Mouse (Mus musculus) forebrain, embryonic 11.5 days (tissue): ENCODE data around the gene Sergef. TPM values are rescaled to one million over a fixed set of nuclear protein-coding genes. Genes with fewer than 3 reads are reported as not detected.

ENCODE experiments used
- ATAC-seq: fragments of 200-750 bp; cut with Nextera tagmentation; replicated peaks from 2 replicates; pipeline ENCODE4 v1.8.0; 2017; ENCODE audit warnings: moderate TSS enrichment; ENCODE audit not compliant: low FRiP score
- DNase-seq: peaks from one replicate; pipeline ENCODE4 v3.0.0-alpha.2; 2017; ENCODE audit warnings: low spot score
- H3K27ac ChIP-seq: fragments of 300-500 bp; sonication (generic); 2 replicates; pipeline ENCODE4 v1.5.1; 2014; ENCODE audit warnings: low read depth, low read length
- H3K27me3 ChIP-seq: fragments of 300-500 bp; sonication (generic); 2 replicates; pipeline ENCODE4 v1.6.1; 2014; ENCODE audit warnings: mild to moderate bottlenecking, low read length, mixed read lengths; ENCODE audit not compliant: control insufficient read depth, insufficient read depth
- H3K36me3 ChIP-seq: fragments of 300-500 bp; sonication (generic); 2 replicates; pipeline ENCODE4 v1.6.1; 2014; ENCODE audit warnings: mild to moderate bottlenecking, low read length, moderate library complexity, mixed read lengths; ENCODE audit not compliant: control insufficient read depth, insufficient read depth
- H3K4me1 ChIP-seq: fragments of 300-500 bp; sonication (generic); replicated peaks from 2 replicates; pipeline ENCODE4 v1.6.1; 2014; ENCODE audit warnings: low read length, mixed read lengths; ENCODE audit not compliant: control insufficient read depth, insufficient read depth
- H3K4me2 ChIP-seq: fragments of 300-500 bp; sonication (generic); 2 replicates; pipeline ENCODE4 v1.6.1; 2014; ENCODE audit warnings: low read depth, mild to moderate bottlenecking, low read length, moderate library complexity, mixed read lengths; ENCODE audit not compliant: severe bottlenecking
- H3K4me3 ChIP-seq: fragments of 300-500 bp; sonication (generic); 2 replicates; pipeline ENCODE4 v1.5.1; 2014; ENCODE audit warnings: low read depth, low read length
- H3K9ac ChIP-seq: fragments of 300-500 bp; sonication (generic); 2 replicates; pipeline ENCODE4 v1.6.1; 2014; ENCODE audit warnings: low read length
- H3K9me3 ChIP-seq: fragments of 300-500 bp; sonication (generic); 2 replicates; pipeline ENCODE4 v1.6.1; 2016; ENCODE audit warnings: low read length, mixed read lengths; ENCODE audit not compliant: control insufficient read depth
- WGBS: fragments of 180-500 bp; shearing (Covaris S2); extraction: QIAGEN DNeasy Blood & Tissue Kit; methylation state at CpG from one replicate; pipeline ENCODE4 v1.1.7; 2014; 5-methylcytosine and 5-hydroxymethylcytosine counted together
- polyA plus RNA-seq: library from polyadenylated mRNA; unstranded; fragments of >200 nt; fragmentation: Nextera tagmentation; extraction: Ambion mirVana; gene quantifications from 2 replicates; pipeline ENCODE4 v1.2.1, GENCODE M21; 2014

Sergef gene
- polyA plus RNA-seq, 1 experiment from 2014 or later = 18.7 TPM

DNA sequence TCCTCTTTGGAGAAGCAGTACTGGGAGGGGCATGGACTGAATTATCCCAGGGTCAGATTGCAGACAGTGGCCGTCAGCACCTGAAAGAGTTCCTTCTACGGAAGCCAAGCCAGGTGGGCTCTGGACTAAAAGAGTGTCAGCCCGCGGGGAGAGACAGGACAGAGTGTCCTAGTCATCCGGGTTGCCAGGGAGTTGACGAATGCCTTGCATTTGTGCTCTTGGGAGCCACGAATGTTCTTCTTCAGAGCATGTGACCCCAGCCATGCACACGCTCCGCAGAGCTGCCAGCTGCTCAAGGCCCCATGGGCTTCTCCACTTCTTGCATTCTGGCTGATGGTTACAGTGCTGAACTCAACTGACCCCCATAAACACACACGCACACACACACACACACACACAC, 156.6 kb downstream of the Sergef start:
- H3K4me3 ChIP-seq = no peak overlapping the region

GRCm38 (mm10) chr7:46482099-46482531, 157.5 kb downstream of the Sergef start:
- WGBS = 68% methylated on average over 2 of the region's 2 CpGs
- H3K9ac ChIP-seq = no peak overlapping the region
- H3K4me1 ChIP-seq = no peaks in the 10 kb centered on the region
- no peak for DNase-seq
- H3K27me3 ChIP-seq = no peaks in the 10 kb centered on the region
- ATAC-seq = no peak
- no peak overlapping the region for H3K4me2 ChIP-seq
- no peak overlapping the region for H3K27ac ChIP-seq
- H3K36me3 ChIP-seq = no peaks in the 10 kb centered on the region
- no peak overlapping the region for H3K4me3 ChIP-seq
- H3K9me3 ChIP-seq = no peaks in the 10 kb centered on the region

More for the DNA sequence above, 156.6 kb downstream of the Sergef start:
- Histone ChIP-seq H3K4me2 (no peak overlapping the region), H3K27ac (no peak overlapping the region), H3K9ac (no peak overlapping the region), H3K27me3 (no peaks in the 10 kb centered on the region), H3K4me1 (no peaks in the 10 kb centered on the region), H3K36me3 (no peaks in the 10 kb centered on the region), H3K9me3 (no peaks in the 10 kb centered on the region)
- ATAC-seq (no peak), DNase-seq (no peak)
- 88% methylated on average over 10 of the region's 10 CpGs for WGBS

- Histone ChIP-seq H3K4me1 (no peaks in the 10 kb centered on the region), H3K9ac (no peak overlapping the region), H3K4me2 (no peak overlapping the region), H3K9me3 (no peaks in the 10 kb centered on the region), H3K27me3 (no peaks in the 10 kb centered on the region), H3K27ac (no peak overlapping the region), H3K36me3 (no peaks in the 10 kb centered on the region), H3K4me3 (no peak overlapping the region)
- ATAC-seq (no peak), DNase-seq (no peak)
- WGBS = 72% methylated on average over 6 of the region's 6 CpGs
Observed at GRCm38 (mm10) chr7:46479793-46480192, 159.8 kb downstream of the Sergef start.

DNA sequence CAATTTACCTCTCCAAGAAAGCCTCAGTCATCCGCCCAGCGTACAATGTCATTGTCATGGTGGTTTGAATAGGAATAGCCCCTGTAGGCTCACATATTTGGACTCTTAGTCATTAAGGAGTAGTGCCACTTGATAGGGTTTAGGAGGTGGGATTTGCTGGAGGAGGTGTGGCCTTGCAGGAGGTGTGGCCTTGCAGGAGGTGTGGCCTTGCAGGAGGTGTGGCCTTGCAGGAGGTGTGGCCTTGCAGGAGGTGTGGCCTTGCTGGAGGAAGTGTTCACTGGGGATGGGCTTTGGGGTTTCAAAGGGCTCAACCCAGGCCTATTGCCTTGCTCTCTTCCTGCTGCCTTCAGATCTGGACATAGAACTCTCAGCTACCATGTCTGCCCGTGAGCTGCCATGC, 162.2 kb downstream of the Sergef start:
- DNase-seq = no peak

DNA sequence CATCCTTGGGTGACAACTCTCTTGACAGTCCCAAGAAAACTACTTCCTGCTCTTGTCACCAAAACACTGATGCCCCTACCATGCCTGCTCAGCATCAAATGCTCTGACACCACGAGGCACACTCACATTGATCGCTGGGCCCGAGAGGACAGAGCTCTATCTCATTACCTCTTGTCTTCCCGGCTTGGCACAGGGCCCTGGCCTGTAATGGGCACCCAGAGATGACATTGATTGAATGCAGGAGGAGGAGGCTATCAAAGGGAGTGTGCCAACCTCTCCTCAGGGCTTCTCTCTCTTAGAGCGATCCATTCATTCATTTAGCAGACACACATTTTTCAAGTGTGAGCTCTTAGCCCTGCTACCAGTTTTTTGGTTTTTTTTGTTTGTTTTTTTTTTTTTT, 164.1 kb downstream of the Sergef start:
- ATAC-seq (no peak), DNase-seq (no peak)
- WGBS = 95% methylated on average over 5 of the region's 5 CpGs
- H3K27me3 ChIP-seq = no peaks in the 10 kb centered on the region
- H3K4me2 ChIP-seq = no peak overlapping the region
- H3K27ac ChIP-seq = no peak overlapping the region
- peaks cover 2% of the 10 kb centered on the region; the same call in 1 of the 2 replicates for H3K4me1 ChIP-seq
- H3K36me3 ChIP-seq = no peaks in the 10 kb centered on the region
- H3K9ac ChIP-seq = no peak overlapping the region
- H3K4me3 ChIP-seq = no peak overlapping the region
- no peaks in the 10 kb centered on the region for H3K9me3 ChIP-seq

More for the DNA sequence above, 162.2 kb downstream of the Sergef start:
- no peak for ATAC-seq
- H3K9ac ChIP-seq = no peak overlapping the region
- H3K27me3 ChIP-seq = no peaks in the 10 kb centered on the region
- H3K4me3 ChIP-seq = no peak overlapping the region
- H3K27ac ChIP-seq = no peak overlapping the region
- 85% methylated on average over 3 of the region's 3 CpGs for WGBS
- H3K4me1 ChIP-seq = peaks cover 2% of the 10 kb centered on the region; the same call in 1 of the 2 replicates
- no peaks in the 10 kb centered on the region for H3K36me3 ChIP-seq
- no peak overlapping the region for H3K4me2 ChIP-seq
- no peaks in the 10 kb centered on the region for H3K9me3 ChIP-seq

DNA sequence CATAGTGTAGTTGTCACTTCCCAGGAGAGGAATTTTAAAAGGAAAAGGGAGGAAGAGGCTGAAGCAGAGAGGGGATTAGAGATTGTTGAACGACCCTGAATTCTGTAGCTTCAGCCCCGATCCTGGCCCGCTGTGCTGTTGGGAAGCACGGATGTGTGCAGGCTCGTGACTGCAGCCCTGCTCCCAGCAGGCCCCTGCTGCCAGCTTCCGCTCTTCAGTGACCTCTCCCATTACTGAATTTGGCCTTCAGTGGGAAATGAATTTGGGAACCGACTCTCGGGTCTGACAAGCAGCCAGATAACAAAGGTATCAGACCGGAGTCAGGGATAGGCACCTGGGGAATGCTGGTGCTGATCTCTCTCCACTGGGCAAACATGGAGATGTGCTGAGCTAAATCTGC, 166.5 kb downstream of the Sergef start:
- no peak for DNase-seq
- Histone ChIP-seq H3K4me2 (no peak overlapping the region), H3K9me3 (no peaks in the 10 kb centered on the region), H3K4me3 (no peak overlapping the region), H3K27me3 (no peaks in the 10 kb centered on the region), H3K27ac (no peak overlapping the region), H3K9ac (no peak overlapping the region), H3K36me3 (no peaks in the 10 kb centered on the region), H3K4me1 (peaks cover 2% of the 10 kb centered on the region; the same call in 1 of the 2 replicates)
- no peak for ATAC-seq
- 29% methylated on average over 9 of the region's 9 CpGs for WGBS

GRCm38 (mm10) chr7:46471054-46471737, 168.4 kb downstream of the Sergef start:
- WGBS = 66% methylated on average over 7 of the region's 7 CpGs
- H3K4me1 ChIP-seq = peaks cover 2% of the 10 kb centered on the region; the same call in 1 of the 2 replicates
- no peaks in the 10 kb centered on the region for H3K27me3 ChIP-seq
- DNase-seq (no peak), ATAC-seq (no peak)
- H3K9me3 ChIP-seq = no peaks in the 10 kb centered on the region
- H3K27ac ChIP-seq = no peak overlapping the region
- no peaks in the 10 kb centered on the region for H3K36me3 ChIP-seq
- H3K9ac ChIP-seq = no peak overlapping the region
- H3K4me3 ChIP-seq = no peak overlapping the region
- H3K4me2 ChIP-seq = no peak overlapping the region

GRCm38 (mm10) chr7:46469542-46469941, 170.1 kb downstream of the Sergef start:
- Histone ChIP-seq H3K4me1 (peaks cover 2% of the 10 kb centered on the region; the same call in 1 of the 2 replicates), H3K36me3 (no peaks in the 10 kb centered on the region), H3K4me2 (no peak overlapping the region), H3K27ac (no peak overlapping the region), H3K4me3 (no peak overlapping the region), H3K9me3 (no peaks in the 10 kb centered on the region), H3K9ac (no peak overlapping the region), H3K27me3 (no peaks in the 10 kb centered on the region)
- 90% methylated on average over 3 of the region's 3 CpGs for WGBS
- no peak for DNase-seq
- ATAC-seq = no peak

GRCm38 (mm10) chr7:46466422-46466981, 173.1 kb downstream of the Sergef start:
- H3K4me1 ChIP-seq = no peaks in the 10 kb centered on the region
- H3K36me3 ChIP-seq = no peaks in the 10 kb centered on the region
- WGBS = 83% methylated on average over 7 of the region's 7 CpGs
- no peak overlapping the region for H3K27ac ChIP-seq
- H3K4me3 ChIP-seq = no peak overlapping the region
- no peak for ATAC-seq
- DNase-seq = no peak
- H3K27me3 ChIP-seq = no peaks in the 10 kb centered on the region
- H3K9ac ChIP-seq = no peak overlapping the region
- no peaks in the 10 kb centered on the region for H3K9me3 ChIP-seq
- no peak overlapping the region for H3K4me2 ChIP-seq
